Mouse (Mus musculus) spleen, adult 2 months (tissue): ENCODE results near the gene Clrn3. TPM values are rescaled to one million over a fixed set of nuclear protein-coding genes. Genes with fewer than 3 reads are reported as not detected.

Experiments
- DNase-seq, 2 experiments: peaks; one replicate each; pipeline versions ENCODE4 v3.0.0 to v3.0.0-alpha.2; 2012 to 2021; ENCODE audit warnings: low spot score in 2 of 2, low read depth in 1 of 2
- H3K27ac ChIP-seq: fragments of 200-500 bp; 2 replicates; pipeline ENCODE4 v1.5.1; 2012; ENCODE audit warnings: low read length, inconsistent platforms; ENCODE audit not compliant: insufficient read depth
- H3K27me3 ChIP-seq: fragments of 200-500 bp; 2 replicates; pipeline ENCODE4 v1.6.1; 2012; ENCODE audit warnings: mild to moderate bottlenecking, moderate library complexity, low read length, inconsistent platforms; ENCODE audit not compliant: control insufficient read depth, insufficient read depth
- H3K36me3 ChIP-seq: fragments of 200-500 bp; 2 replicates; pipeline ENCODE4 v1.6.1; 2012; ENCODE audit warnings: mild to moderate bottlenecking, low read length, inconsistent platforms; ENCODE audit not compliant: control insufficient read depth, insufficient read depth
- H3K4me1 ChIP-seq: fragments of 200-500 bp; 2 replicates; pipeline ENCODE4 v1.6.1; 2011; ENCODE audit warnings: inconsistent platforms; ENCODE audit not compliant: control insufficient read depth, insufficient read depth, insufficient read length
- H3K4me3 ChIP-seq: fragments of 200-500 bp; 2 replicates; pipeline ENCODE4 v1.5.1; 2011; ENCODE audit warnings: mild to moderate bottlenecking, inconsistent platforms; ENCODE audit not compliant: insufficient read depth, insufficient read length; ENCODE audit errors: extremely low read depth
- CTCF ChIP-seq: fragments of 200-500 bp; IDR thresholded peaks from 2 replicates; pipeline ENCODE4 v1.5.1; 2011; ENCODE audit warnings: mild to moderate bottlenecking, inconsistent platforms; ENCODE audit not compliant: insufficient read depth, insufficient read length, insufficient replicate concordance; ENCODE audit errors: extremely low read depth
- POLR2A ChIP-seq: fragments of 200-500 bp; IDR thresholded peaks from 2 replicates; pipeline ENCODE4 v1.6.1; 2011; ENCODE audit warnings: low read depth, low read length, inconsistent platforms
- WGBS: fragments of 180-500 bp; shearing (Covaris S2); methylation state at CpG from one replicate; pipeline ENCODE4 v1.1.7; 2018; 5-methylcytosine and 5-hydroxymethylcytosine counted together
- polyA plus RNA-seq: library from polyadenylated mRNA; depleted of rRNA; stranded (reverse); fragments of >200 nt; gene quantifications from 2 replicates; pipeline ENCODE4 v1.2.3, GENCODE M21; 2012

Gene Clrn3
- polyA plus RNA-seq, 1 experiment: not detected

DNA sequence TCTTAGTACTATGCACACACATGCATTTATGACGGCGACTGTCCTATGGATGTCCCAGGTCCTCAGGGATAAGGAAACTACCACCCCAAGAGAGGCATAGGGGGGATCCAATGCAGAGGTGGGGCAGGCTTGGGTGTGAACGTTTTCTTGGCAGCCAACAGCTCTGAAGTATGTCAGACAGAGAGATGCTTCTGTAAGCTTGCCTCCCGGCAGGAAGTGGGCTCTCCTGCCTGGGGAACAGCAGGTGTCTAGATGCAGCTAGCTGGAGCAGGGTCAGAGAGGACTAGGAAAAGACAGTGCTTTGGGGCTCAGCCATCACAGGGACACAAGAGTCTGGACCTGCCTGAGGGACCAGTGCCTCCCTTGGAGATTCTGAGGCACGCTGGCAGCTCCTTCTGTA is 18.1 kb upstream of the Clrn3 start:
- Histone ChIP-seq H3K4me1 (no peaks in the 10 kb centered on the region), H3K27me3 (no peaks in the 10 kb centered on the region), H3K4me3 (no peak overlapping the region), H3K36me3 (no peaks in the 10 kb centered on the region), H3K27ac (no peak overlapping the region)
- DNase-seq: no peak
- WGBS: 44% methylated on average over 5 of the region's 5 CpGs
- TF ChIP-seq POLR2A (no peak), CTCF (no peak)

DNA sequence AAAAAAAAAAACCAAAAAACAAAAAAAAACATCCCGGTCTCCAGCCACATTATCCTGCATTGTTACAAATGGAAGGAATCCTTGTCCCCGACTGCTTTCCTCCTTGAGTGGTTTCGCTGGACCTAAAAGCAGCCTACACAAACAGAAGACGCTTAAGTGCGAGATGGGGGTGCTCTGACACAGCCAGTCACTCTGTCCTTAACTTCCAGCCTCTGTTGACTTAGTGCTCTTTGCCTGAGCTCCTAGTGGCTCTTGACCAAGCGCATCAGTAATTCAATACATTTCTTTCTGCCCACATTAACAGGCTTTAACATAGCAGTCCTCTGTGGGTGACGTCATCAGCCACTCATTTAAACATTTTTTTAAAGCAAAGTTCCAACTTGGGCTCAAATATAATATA is 17.5 kb upstream of the Clrn3 start:
- no peaks in the 10 kb centered on the region for H3K27me3 ChIP-seq
- TF ChIP-seq POLR2A: no peak
- TF ChIP-seq CTCF: no peak
- no peaks in the 10 kb centered on the region for H3K36me3 ChIP-seq
- 80% methylated on average over 7 of the region's 7 CpGs for WGBS
- no peak overlapping the region for H3K4me3 ChIP-seq
- H3K27ac ChIP-seq: no peak overlapping the region
- no peak for DNase-seq
- H3K4me1 ChIP-seq: no peaks in the 10 kb centered on the region

DNA sequence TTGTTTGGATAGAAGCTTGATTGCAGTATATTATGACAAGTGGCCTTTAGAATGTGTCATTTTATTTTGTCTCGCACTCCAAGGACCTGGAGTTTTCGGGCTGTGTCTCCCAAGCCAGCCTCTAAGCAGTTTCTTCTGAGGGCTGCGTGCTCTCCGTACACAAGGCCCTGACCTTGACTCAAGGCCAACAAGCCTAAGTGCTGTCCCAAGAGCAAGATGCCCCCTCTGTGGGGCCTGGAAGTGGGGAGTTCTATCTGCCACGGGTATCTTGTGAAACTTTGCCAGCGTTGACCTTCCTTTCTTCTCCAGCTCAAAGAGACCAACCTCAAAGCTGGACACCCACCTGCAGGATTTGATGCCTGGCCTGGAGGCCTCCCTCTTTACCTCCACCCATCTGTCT is 15.9 kb upstream of the Clrn3 start:
- H3K4me1 ChIP-seq: no peaks in the 10 kb centered on the region
- WGBS: 82% methylated on average over 6 of the region's 6 CpGs

DNA sequence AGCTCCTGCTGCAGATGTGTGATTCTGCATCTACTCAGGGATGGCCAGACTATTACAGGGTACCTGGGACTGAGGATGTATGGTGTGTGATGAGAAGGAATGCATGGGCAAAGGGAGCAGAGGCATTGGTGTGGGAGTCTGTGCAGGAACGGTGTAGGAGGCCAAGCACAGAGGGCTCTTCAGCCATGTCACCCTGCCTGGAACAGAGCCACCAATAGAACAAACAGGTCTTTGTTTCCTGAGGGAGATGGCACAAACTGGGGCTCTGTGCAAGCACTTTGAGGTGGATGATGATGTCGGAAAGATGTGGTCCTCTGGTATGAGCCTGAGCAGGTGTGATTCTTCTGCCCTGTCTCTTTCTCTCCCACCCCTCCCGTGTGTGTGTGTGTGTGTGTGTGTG is 14.6 kb upstream of the Clrn3 start:
- Histone ChIP-seq H3K27me3 (peaks cover 5% of the 10 kb centered on the region), H3K4me3 (no peak overlapping the region), H3K27ac (no peak overlapping the region), H3K36me3 (no peaks in the 10 kb centered on the region), H3K4me1 (peaks cover 5% of the 10 kb centered on the region)
- DNase-seq: no peak
- 41% methylated on average over 3 of the region's 3 CpGs for WGBS
- TF ChIP-seq POLR2A (no peak), CTCF (no peak)

More for the DNA sequence above, 15.9 kb upstream of the Clrn3 start:
- DNase-seq: no peak
- H3K27ac ChIP-seq: no peak overlapping the region
- H3K4me3 ChIP-seq: no peak overlapping the region
- no peaks in the 10 kb centered on the region for H3K36me3 ChIP-seq
- no peaks in the 10 kb centered on the region for H3K27me3 ChIP-seq
- TF ChIP-seq CTCF: no peak
- TF ChIP-seq POLR2A: no peak

DNA sequence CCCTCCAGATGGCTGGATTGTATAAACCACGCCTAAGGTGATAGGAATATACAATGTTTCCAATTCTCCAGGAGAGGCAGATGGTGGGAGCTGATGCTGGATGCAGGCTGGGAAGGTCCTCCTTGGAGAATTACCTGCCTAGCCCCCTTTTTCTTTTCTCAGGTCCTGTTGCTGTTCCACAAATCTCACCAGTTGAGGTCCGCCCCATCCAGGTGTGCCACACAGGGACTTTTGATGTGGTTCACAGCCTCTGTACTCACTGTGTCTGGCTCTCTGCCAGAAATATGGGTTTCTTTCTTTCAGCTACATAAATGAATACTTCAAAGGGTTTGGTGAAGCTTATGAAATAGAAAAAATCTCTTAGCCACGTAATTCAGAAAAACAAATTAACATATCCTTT is 13.8 kb upstream of the Clrn3 start:
- H3K27ac ChIP-seq: no peak overlapping the region
- 39% methylated on average over 3 of the region's 3 CpGs for whole genome bisulfite sequencing
- peaks cover 10% of the 10 kb centered on the region for H3K4me1 ChIP-seq
- no peaks in the 10 kb centered on the region for H3K36me3 ChIP-seq
- peak; percentile 20 to 77 for DNase-seq
- H3K27me3 ChIP-seq: peaks cover 10% of the 10 kb centered on the region
- TF ChIP-seq POLR2A (no peak), CTCF (no peak)
- no peak overlapping the region for H3K4me3 ChIP-seq

DNA sequence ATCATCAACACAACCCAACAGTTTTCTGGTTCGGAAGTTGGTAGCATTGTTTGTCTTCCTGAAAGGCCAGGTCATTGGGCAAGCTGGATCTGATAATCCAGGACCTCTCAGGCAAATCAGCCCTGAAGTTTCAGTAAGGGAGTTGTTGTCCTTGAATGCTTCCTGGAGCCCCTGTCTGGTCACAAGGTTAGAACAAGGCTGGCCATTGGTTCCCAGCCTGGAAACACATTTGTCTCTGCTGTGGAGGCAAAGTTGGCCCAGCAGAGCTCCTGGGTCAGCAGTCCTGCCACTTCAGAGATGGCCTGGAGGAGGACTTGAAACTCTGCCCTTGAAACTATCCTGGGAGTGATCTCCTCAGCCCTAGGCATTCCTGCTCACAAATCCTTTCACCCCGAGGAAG is 11.0 kb upstream of the Clrn3 start:
- no peak for DNase-seq
- H3K36me3 ChIP-seq: no peaks in the 10 kb centered on the region
- no peak overlapping the region for H3K4me3 ChIP-seq
- WGBS: 33% methylated on average over 2 of the region's 2 CpGs
- H3K27ac ChIP-seq: no peak overlapping the region
- H3K27me3 ChIP-seq: peaks cover 10% of the 10 kb centered on the region
- H3K4me1 ChIP-seq: peaks cover 10% of the 10 kb centered on the region
- no peak for TF ChIP-seq CTCF
- no peak for TF ChIP-seq POLR2A

DNA sequence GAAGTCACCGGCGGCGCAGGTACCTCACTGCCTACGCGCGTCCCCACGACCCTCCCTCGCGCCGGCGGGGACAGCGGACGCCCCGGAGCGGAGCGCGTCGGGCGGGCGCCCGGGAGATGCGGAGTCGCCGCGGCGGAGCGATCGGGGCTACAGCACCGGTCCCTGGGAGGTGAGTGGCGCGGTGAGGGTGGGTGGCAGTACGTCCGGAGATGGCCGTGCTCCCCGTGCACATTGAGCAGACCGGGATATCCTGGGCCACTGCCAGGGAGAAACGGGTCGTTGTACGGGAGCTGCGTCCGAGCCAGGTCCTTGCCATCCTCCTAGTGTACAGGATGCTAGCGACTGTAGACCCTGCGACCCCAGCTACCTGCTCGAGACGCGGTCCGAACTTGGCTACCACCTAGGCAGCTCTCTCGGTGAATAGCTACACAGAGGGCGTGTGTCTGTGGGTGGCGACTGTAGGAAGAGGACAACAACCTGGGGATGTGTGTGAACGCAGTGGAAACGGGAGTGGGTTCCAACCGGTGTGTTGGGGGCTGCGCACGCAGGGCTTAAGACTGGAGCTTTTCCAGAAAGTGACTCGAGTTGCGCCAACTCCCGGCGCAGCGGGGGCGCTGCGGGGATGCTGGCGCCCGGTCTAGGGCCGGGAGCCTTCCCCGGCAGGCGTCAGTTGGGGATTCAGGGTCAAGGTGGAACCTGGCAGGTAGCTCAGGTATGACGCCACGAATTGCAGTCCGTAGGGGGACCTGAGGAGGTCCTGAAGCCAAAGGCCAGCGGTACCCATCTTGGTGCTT is 9.7 kb upstream of the Clrn3 start:
- H3K27ac ChIP-seq: peak overlapping the region; percentile 39; the same call in 1 of the 2 replicates
- peak in 1 of 2 experiments; percentile 5 for DNase-seq
- H3K4me3 ChIP-seq: peak overlapping the region; percentile 63
- H3K36me3 ChIP-seq: no peaks in the 10 kb centered on the region
- 1% methylated on average over 60 of the region's 71 CpGs for WGBS
- TF ChIP-seq CTCF: no peak
- TF ChIP-seq POLR2A: no peak
- H3K27me3 ChIP-seq: peaks cover 10% of the 10 kb centered on the region
- peaks cover 10% of the 10 kb centered on the region for H3K4me1 ChIP-seq
